Mouse (Mus musculus) left cerebral cortex, adult 9 months (tissue): ENCODE results near the gene Gm20219.

Experiments
- DNase-seq, 2 experiments: peaks; one replicate each; pipeline ENCODE4 v3.0.0; 2022; ENCODE audit warnings: low spot score in 2 of 2

Gm20219 gene

DNA sequence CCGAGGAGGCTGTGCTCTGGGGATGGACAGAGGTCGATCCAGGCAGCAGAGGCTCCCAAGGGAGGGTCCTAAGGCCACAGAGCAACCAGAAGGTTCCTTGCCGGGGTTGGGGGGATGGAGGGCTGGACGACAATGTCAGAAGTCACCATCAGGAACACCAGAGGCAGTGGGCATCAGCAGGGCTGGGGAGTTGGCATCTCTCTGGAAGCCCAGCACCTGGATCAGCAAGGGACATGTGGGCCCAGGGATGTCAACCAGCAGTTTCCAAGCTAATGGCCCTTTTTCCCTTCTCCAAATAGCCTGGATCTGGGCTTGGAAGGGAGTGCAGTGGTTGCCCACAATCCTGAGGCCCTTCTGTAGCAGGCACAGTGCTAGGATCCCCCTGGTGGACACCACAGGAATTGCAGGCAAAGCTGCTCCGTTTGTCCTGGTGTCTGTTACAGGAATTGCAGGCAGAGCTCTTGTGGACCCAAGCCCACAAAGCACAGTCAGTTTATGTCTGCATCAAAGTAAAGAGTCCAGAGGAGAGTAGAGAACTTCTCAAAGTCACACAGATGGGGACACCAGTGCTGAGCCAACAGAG, 1.3 kb downstream of the Gm20219 start:
- DNase-seq, result peak in 1 of 2 experiments; percentile 83

DNA sequence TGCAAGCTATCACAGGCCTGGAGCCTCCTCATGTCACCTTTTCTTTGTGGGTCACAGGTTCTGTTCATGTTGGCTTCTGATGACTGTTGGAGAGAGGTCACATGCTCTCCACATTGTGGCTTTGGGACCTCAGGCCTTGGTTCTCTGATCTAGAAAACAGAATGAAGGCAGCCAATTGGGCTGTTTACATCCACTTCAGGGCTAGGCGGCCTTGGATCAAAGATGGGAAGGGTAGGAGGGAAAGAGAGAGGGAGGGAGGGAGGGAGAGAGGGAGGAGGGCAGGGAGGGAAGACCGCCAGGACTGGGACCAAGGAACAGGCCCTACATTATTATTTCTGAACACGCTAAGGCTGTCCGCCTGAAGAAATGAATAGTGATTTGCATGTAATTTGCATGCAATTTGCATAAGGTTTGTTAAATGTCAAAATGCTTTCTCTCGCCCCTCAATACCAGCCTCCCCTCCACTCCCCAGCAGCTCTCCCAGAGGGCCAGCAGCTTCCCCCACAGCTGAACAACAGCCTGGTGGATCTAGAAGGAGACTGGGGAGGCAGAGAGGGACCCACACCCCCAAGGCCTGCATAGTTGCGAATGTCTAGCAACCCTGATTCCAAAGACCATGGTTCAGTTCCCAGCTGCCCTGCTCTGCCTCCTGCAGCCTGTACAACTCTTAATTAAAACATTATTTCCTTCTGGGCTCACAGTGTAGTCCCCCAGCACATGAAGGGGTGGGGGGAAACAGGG, 2.2 kb downstream of the Gm20219 start:
- no peak for DNase-seq

DNA sequence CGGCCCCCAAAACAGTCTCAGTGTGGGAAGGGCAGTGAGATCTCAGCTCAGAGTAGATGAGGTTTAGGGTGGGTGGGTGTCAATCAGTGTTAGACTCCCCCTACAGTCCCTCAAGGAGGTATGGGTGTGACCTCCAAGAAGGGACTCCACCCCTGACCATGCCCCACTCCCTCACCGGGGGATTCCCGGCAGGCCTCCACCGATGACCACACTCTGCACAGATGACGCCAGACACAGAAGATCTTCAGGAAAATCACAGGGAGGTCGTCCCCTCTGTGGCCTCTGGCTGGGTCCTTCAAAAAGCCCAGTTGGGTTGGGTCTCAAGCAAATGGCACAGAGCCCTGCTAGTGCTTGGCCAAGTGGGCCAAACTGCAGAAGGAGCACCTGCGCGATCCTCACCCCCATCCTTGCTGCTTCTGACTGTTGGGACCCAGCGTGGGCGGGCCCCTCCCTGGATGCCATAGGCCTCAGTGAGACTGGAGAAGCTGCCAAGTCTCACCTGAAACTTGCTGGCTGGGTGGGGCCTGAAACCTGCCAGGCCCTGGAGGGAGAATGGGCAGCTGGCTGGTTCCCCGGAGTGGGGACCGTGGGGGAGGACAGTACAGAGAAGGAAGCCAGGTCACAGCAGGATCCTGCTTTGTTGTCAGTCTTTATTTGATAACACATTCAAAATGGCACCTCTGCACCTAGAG, 3.3 kb downstream of the Gm20219 start:
- DNase-seq, result no peak

DNA sequence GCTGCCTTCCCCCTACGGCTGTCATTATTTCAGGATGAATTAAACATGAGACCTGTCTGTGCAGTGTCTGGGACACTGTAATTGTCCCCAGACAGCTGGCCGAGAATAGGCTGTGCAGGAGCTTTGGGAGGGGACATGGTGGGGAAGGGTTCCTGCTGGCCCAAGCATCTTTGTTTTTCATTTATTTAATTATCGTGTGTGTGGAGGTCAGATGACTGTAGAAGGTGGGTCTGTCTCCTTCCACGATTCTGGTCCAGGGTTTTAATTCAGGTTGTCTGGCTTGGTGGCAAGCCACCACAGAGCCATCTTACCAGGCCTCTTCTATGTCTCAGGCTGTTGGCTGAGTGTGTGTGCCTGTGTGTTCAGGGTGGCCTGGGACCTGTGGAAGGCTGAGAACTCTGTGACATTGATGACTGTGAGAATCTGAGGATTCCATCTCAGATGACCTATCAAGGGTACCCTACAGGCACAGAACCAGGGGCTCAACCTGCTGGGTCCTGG, 5.5 kb downstream of the Gm20219 start:
- no peak for DNase-seq

DNA sequence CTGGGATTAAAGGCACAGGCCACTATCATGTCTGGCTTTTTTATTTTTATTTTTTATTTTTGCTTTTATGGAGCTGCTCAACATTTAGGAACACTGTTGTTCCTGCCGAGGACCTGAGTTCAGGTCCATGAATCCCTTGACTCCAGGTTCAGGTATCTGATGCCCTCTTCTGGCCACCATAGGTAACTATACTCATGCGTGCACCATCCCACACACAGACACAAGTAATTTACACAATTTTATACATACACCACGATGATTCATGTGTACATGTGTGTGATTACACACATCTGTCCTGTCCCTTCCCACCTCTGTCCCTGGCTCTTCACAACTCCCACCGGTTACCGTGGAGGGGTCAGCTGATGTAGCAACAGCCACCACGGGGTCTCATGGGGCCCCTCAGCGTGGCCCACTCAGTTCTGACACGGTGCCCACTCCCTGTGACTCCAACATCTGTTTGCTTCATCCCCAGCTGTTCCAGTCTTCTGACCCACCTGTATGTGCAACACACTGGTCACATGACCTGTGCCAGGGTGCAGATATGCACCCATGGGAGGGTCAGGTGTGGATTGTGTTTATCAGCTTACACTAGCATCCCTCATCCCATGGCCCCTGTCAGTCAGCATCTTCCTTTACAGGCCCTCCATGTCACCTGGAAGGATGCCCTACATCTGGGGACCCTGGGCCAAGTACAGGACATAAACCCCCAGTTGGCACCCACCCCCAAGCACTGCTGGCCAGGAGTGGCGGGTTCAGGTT, 6.2 kb downstream of the Gm20219 start:
- no peak for DNase-seq

DNA sequence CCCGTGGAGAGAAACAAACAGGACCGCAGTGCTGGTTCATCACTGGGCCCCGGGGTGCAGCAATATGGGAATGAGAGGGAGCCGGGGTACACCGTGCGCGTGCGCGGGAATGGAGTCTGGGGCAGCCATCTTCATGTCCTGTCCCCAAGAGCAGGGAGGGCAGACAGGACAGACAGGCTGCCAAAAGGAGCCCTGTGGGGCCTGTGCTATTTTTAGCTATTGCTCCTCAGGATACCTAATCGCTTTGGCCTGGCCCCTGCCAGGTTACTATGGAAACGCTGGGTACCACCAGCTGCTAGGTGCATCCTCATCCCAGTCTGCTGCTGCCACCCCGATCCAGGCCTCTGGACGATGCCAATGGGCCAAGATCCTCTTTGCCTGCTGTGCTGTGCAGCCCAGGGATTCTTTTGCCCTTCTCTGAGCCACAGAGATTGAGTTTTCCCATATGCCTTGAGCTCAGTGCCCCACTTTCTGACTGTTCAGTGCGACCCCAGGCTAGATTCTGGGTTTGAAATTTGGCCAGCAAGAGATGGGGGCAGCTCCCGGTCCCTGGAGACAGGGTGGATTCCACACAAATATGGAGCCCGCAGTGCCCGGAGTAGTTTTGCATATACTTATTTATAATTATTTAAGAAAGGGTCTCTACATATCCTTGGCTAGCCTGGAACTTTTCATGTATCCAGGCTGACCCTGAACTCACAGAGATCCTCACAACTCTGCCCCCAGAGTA, 6.9 kb downstream of the Gm20219 start:
- no peak for DNase-seq

DNA sequence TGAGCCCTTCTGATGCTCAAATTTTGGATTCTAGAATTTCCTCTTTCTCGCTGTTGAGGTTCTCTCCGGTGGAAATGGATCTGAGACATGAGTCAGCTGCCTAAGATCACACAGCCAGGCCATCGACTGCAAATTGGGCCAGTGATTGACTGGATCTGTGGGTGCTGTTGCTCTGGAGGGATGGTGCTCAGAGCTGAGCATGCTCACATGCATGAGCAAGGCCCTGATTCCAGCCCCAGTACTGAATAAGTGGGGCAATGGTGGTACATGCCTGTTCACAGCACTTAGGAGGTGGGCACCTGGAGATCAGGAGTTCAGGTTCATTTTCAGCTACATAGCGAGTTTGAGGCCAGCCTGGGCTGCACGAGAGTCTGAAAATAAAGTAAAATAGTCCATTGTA, 7.6 kb downstream of the Gm20219 start:
- no peak for DNase-seq

DNA sequence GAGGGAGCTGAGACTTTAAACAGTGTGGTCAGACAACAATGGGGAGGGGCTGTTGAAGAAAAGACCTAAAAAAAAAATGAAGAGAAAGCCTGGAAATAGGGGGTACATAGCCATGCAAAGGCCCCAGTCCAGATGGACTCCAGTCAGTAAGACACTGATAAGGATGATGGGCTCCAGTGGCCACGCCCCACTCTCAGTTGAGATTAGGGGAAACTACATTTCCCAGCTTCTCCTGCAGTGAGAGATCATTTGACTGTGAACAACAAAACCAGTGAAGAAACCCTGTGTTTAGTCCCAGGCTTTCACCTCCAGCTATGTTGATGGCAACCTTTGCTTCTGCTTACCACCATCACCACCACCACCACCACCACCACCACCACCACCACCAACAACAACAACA, 8.2 kb downstream of the Gm20219 start:
- no peak for DNase-seq

DNA sequence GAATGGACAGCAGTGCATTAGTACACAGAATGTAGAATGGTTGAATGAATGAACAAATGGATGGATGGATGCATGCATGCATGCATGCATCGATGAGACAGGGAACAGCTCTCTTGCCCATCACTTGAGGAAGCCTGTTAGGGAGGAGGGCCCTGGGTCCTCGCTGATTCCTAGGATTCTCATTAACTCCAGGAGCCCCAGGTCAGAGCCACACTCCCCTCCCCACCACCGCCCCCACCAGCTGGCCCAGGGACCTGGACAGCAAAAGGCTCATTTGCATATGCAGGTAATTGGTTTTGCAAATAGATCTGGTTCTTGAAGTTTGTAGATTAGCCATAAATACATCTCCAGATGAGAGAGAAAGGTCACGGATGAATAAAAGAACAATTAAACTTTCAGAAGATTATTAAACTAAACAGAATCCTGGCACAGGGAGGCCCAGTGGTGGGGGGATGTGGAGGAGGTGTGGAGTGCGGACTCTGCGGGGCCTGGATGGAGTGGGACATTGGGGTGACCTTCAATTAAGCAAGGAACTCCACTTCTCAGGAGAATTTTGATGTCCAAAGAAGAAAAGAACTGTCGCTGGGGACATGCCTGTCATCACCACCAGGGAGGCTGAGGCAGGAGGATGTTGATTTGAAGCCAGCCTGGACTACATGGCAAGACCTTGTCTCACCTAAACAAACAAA, 9.3 kb downstream of the Gm20219 start:
- no peak for DNase-seq

DNA sequence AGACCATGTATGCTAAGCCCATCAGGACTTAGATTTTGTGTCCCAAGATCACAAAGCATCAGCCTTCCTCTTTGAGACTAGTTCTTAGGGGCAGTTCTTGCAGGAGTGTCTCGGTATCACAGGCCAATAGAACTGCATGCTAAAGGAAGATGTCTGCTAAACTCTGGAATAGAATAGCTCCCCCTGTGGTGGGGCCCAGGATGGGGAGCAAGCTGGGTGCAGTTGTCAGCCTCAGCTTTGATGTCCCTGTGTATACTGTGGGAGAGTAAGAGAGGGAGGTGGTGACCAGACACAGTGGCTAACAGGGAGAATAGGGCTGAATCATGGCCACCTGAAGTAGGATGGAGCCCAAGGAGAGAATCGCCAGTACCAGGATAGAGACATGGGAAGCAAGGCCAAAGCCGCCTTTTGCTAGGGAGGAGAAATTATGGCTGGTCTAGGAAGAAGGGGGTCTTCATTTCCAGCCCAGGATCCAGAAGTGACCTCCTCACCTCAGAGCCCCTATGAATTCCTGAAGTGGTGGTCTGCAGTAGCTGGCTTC, 10.4 kb downstream of the Gm20219 start:
- DNase-seq, result no peak

DNA sequence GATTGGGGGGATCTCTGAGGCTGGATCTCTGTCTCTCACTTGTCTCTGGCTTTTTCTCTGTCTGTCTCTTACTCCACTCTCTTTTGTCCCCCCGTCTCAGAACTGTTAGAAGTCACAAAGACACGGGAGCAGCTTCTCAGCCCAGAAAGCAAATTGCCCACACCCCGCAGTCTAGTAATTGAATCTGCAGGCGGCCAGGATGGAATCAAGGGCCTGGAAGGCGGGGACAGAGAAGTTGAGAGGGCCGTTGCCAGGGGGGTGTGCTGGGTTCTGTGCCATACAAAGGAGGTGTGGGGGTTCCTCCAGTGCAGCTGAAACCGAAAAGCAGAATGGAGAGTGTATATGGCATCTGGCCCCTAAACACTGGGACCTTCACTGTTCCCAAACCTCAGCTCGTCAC, 11.5 kb downstream of the Gm20219 start:
- DNase-seq, result no peak

DNA sequence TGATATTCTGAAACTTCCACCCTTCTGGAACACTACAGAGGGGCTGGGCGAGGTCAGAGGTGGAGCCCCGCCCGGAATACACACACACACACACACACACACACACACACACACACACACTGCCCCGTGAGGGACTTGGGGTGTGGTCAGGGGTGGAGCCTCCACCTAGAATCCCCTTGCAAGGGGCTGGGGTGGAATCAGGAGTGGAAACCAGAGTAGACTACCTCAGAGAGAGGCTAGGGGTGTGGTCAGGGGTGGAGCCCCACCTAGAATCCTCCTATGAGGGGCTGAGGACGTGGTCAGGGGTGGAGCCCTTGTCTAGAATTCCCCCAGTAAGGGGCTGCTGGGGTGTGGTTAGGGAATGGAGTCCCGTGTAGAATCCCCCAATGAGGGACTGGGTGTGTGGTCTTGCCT, 13.6 kb downstream of the Gm20219 start:
- no peak for DNase-seq

DNA sequence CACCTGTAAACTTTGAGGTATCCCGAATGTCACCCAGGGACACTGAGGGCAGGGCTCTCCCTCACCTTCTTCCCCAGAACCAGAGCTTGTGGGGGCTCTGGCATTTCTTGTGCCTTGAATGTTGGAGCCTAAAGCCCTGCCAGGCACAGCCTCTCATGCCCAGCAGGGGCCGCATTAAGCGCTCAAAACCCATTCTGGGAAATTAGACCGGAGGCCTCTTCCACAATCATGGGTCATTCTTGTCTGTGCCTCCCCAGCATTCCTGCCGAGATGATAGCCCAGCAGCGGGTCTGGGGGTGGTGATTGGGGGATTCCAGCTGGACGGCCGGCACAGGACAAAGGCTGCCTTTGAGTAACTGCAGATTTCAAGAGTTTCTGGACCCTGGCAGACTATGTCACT, 16.3 kb downstream of the Gm20219 start:
- DNase-seq, result no peak

DNA sequence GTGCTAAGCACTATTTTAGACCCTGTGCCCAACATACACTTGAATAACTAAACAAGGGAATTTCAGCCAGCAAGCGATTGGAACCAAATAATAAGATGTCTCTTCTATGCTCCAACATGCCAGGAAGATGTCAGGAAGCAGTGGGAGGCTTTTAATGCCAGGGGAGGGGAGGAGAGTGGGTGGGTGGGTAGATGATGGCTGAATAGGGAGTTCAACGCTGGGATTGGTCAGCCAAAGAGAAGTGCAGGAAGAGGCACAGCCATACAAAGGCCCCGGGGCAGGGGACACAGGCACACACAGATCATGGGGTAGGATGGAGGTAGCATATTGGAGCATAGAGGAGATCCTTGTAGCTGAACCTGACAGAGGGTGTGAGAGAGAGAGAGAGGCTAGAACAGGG, 17.3 kb downstream of the Gm20219 start:
- DNase-seq, result no peak

DNA sequence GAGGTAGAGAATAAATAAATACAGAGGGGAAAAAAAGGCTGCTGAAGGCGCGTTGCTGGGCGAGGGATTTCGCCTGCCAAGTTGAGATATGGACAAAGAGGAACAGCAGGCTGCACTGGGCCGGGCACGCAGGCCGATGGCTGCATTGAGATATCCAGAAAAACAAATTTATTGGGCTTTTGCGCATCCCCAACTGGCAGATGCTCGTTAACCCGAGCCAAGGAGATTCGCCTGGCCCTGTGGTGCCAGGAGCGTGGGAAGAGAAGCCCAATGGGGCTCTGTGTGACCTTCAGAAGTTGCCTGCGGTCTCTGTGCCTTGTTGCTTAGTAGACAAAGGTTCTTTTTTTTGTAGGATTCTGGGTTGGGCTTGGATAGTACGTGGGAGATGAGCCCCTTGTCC, 18.0 kb downstream of the Gm20219 start:
- DNase-seq, result no peak

DNA sequence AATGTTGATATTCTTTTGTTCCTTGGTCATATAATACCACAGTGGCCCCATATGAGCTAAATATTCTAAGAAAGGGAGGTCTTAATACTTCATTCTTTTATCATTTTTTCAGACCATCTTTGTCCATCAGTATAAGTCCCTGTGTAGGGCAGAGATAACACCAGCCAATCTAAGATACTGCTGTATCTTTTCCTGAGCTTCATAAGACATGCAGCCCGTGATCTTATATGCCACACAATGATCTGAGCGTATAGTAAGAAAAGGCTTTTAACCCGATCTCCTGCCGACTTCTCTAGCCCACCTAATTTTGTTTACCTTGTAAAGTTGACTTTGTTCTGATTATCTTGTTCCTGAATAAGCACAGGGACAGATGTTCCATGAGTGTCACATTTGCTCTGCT, 29.2 kb downstream of the Gm20219 start:
- no peak for DNase-seq

DNA sequence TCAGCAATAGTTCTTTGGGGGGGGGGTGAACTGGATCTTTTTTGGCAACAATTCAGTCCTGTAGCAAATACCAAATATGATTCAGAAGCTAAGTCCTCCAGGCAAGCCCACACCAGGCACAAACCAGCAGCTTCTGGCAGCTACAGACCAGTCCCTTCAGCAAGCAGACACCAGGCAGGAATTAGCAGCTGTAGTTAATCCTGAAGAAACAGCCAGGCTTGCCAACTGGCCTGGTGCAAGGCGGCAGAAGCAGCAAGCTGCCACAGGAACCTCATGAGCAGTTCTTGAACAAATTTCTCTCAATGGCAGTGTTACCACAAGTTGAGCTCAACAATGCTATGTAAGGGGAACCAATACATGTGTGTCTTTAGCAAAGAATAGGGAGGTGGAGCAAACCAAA, 31.4 kb downstream of the Gm20219 start:
- DNase-seq, result no peak

DNA sequence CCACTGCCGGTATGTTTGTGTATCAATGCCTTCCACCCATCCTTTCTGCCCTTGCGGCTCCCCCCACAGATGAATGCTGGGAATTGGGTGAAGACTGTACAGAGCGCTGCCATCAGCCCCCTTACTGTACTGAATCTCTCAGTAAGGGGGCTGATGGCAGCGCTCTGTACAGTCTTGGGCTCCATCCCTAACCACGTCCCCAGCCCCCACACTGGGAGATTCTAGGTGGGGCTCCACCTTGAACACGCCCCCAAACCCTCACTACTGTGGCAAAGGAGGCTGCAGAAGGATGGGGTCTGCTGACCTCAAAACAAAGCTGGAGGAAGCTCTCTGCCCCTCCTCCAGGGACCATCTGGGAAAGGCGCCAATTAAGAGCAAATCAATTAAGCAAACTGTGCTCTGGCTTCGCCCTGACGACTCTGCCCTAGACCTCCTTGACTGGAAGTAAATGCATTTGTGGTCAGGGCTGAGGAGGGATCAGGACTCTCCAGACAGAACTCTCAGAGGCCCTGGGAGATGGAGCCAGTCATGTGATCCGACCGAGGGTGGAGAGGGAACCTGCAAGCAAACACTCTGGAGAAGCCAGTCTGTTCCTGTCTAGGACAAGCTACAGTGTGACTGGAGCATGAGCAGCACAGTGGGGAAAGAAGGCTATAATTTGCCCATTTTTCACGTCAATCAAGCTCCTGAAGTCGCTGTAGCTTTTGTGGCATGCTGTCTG, 38.3 kb downstream of the Gm20219 start:
- DNase-seq, result no peak

DNA sequence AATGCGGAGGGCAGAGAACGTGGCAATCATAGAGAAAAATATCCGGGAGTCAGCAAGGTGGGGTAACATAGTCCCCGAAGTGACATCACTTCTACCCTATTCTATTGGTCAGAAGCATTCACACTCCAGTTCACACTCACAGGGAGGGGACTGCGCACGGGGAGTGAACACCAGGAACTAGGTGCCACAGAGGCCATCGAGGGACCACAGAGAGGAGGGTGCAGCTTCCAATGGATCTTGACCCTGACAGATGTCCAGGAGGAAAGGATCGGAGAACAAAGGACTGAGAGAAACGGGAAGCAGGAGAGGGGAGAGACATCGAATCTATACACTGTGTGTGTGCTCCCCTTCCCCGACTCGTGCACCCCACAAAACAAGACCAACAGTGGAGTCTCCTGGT, 39.3 kb downstream of the Gm20219 start:
- no peak for DNase-seq

DNA sequence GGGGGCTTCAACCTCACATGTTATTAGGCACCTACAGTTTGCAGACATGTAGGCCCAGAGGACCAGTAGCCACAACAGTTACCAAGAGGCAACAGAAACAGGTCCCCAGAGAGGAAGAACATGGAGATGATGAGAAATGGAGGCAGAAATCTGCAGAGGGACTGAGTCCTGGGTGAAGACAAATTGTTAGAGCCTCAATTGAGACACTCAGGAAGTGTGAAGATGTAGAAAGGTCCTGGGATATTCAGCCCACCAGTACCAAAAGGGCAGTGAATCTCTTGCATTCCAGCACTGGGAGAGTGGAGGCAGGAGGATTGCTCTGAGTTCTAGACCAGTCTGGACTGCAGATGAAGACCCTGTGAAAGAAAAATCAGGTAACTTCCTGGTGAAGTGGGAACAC, 39.9 kb downstream of the Gm20219 start:
- no peak for DNase-seq
